In genomic region chr10:42962181-42962601, GRCm38 (mm10) we compare ENCODE assay signal across 8 mouse cellular contexts.
DNase-seq lines count a peak whose midpoint lies in the region; ATAC-seq and TF ChIP-seq lines count a peak whose summit lies in the region.

No protein-coding gene starts in this region.

- no peak for TF ChIP-seq CTCF in intestine, postnatal 0 days (IDR thresholded peaks at IDR 0.05; ENCODE audit: low read depth)
- no peak for TF ChIP-seq CTCF in CH12.LX (conservative IDR thresholded peaks at IDR 0.05 in 1 of 2, IDR thresholded peaks at IDR 0.05 in 1 of 2; ENCODE audit: low read depth in 2 of 2, low read length in 2 of 2)

- 0 out of 2 replicates have a peak, but pooled peaks cover 2% of the 10 kb centered on the region for H3K27me3 ChIP-seq in intestine, embryonic 15.5 days (replicated peaks)
- no peaks in the 10 kb centered on the region for H3K27me3 ChIP-seq in intestine, postnatal 0 days (replicated peaks; ENCODE audit: control insufficient read depth, insufficient read depth, low read length)
- no peaks in the 10 kb centered on the region for H3K27me3 ChIP-seq in CH12.LX (replicated peaks)

- no peak overlapping the region for H3K4me3 ChIP-seq in intestine, embryonic 15.5 days (replicated peaks)
- no peak overlapping the region for H3K4me3 ChIP-seq in intestine, postnatal 0 days (ENCODE audit: low read depth, low read length)
- no peak overlapping the region for H3K4me3 ChIP-seq in CH12.LX (replicated peaks in 1 of 3; ENCODE audit: low read depth in 2 of 3, low read length in 2 of 3, poor library complexity in 1 of 3)

- H3K9ac ChIP-seq in intestine, embryonic 15.5 days = no peak overlapping the region
- H3K9ac ChIP-seq in intestine, postnatal 0 days (ENCODE audit: low read depth, low read length) = no peak overlapping the region
- no peak overlapping the region for H3K9ac ChIP-seq in CH12.LX (ENCODE audit: insufficient read depth, low read depth)

- 0 out of 2 replicates have a peak, but pooled peaks have one; percentile 39 for ATAC-seq in intestine, embryonic 15.5 days
- ATAC-seq in intestine, postnatal 0 days = no peak
- peak; percentile 81 to 89 for ATAC-seq in hematopoietic stem cell, adult 5-6 weeks (replicated peaks in 1 of 2; ENCODE audit: insufficient read depth in 1 of 2, low FRiP score in 2 of 2, low TSS enrichment in 1 of 2, low read depth in 1 of 2, poor library complexity in 2 of 2, severe bottlenecking in 2 of 2)

- no peak for TF ChIP-seq RAD21 in CH12.LX (IDR thresholded peaks at IDR 0.05; ENCODE audit: low read depth, low read length)

- DNase-seq in CH12.LX (ENCODE audit: extremely low read depth) = peak; percentile 8
- DNase-seq in spleen, adult 18-20 months = peak; percentile 13 to 32
- no peak for DNase-seq in ovary, adult 18-20 months (ENCODE audit: low spot score)
- DNase-seq in left cerebral cortex, adult 9 months (ENCODE audit: low spot score in 2 of 2) = no peak
- no peak for DNase-seq in embryo, embryonic 10.5 days (ENCODE audit: low spot score)

- 71% methylated on average over 6 of the region's 6 CpGs for WGBS in intestine, embryonic 15.5 days
- WGBS in intestine, postnatal 0 days = 75% methylated on average over 6 of the region's 6 CpGs

- in situ Hi-C loops in CH12.LX (cut with MboI; ENCODE audit: low pct_ligation_motif_present, low pct_unique_long_range_greater_than_20kb, low sequenced_read_pairs) = no loop called here

- H3K79me2 ChIP-seq in CH12.LX (replicated peaks; ENCODE audit: control insufficient read depth, extremely low read depth, insufficient read depth, poor library complexity, severe bottlenecking) = no peaks in the 10 kb centered on the region

- H3K4me2 ChIP-seq in intestine, embryonic 15.5 days (replicated peaks) = no peak overlapping the region
- H3K4me2 ChIP-seq in intestine, postnatal 0 days (replicated peaks; ENCODE audit: low read depth) = no peak overlapping the region
- H3K4me2 ChIP-seq in CH12.LX (ENCODE audit: insufficient read depth, low read depth, poor library complexity, severe bottlenecking) = no peak overlapping the region

- peak overlapping the region; percentile 61; the same call in 1 of the 2 replicates for H3K27ac ChIP-seq in intestine, embryonic 15.5 days
- H3K27ac ChIP-seq in intestine, postnatal 0 days (ENCODE audit: low read depth, low read length) = no peak overlapping the region
- H3K27ac ChIP-seq in CH12.LX (ENCODE audit: insufficient read depth, low read depth) = no peak overlapping the region

- 0 out of 2 replicates have a peak, but pooled peaks cover 8% of the 10 kb centered on the region for H3K4me1 ChIP-seq in intestine, embryonic 15.5 days (replicated peaks)
- H3K4me1 ChIP-seq in intestine, postnatal 0 days (replicated peaks; ENCODE audit: control insufficient read depth, insufficient read depth, low read length) = no peaks in the 10 kb centered on the region
- peaks cover 7 to 14% of the 10 kb centered on the region in 2 experiments for H3K4me1 ChIP-seq in CH12.LX (ENCODE audit: control insufficient read depth in 1 of 2, insufficient read depth in 2 of 2)

- no peaks in the 10 kb centered on the region for H3K36me3 ChIP-seq in intestine, embryonic 15.5 days
- H3K36me3 ChIP-seq in intestine, postnatal 0 days (ENCODE audit: control insufficient read depth, insufficient read depth) = peaks cover 8% of the 10 kb centered on the region; the same call in 1 of the 2 replicates
- H3K36me3 ChIP-seq in CH12.LX (replicated peaks in 1 of 2; ENCODE audit: control insufficient read depth in 1 of 2, insufficient read depth in 1 of 2, low read length in 1 of 2) = no peaks in the 10 kb centered on the region

- dilution Hi-C loops in CH12.LX (cut with MboI; ENCODE audit: extremely low pct_ligation_motif_present, extremely low pct_unique_long_range_greater_than_20kb, low sequenced_read_pairs) = no loop called here

- no peak for TF ChIP-seq EP300 in CH12.LX (IDR thresholded peaks at IDR 0.05; ENCODE audit: low read length)

- no peaks in the 10 kb centered on the region for H3K9me3 ChIP-seq in intestine, embryonic 15.5 days
- H3K9me3 ChIP-seq in intestine, postnatal 0 days (ENCODE audit: control insufficient read depth) = no peaks in the 10 kb centered on the region
- no peaks in the 10 kb centered on the region for H3K9me3 ChIP-seq in CH12.LX (replicated peaks; ENCODE audit: low read length)

- no peak for TF ChIP-seq POLR2A in CH12.LX (IDR thresholded peaks at IDR 0.05; ENCODE audit: low read depth, low read length)

TF ChIP-seq in CH12.LX, 34 proteins besides CTCF, POLR2A, EP300 and RAD21:
- TF ChIP-seq HCFC1 (IDR thresholded peaks at IDR 0.05; ENCODE audit: low read depth, low read length) (no peak), CHD2 (IDR thresholded peaks at IDR 0.05; ENCODE audit: low read length) (no peak), NRF1 (IDR thresholded peaks at IDR 0.05; ENCODE audit: low read depth, low read length) (no peak), NELFE (IDR thresholded peaks at IDR 0.05; ENCODE audit: low read depth, low read length) (no peak), PAX5 (IDR thresholded peaks at IDR 0.05; ENCODE audit: low read length) (no peak), ZKSCAN1 (IDR thresholded peaks at IDR 0.05; ENCODE audit: borderline replicate concordance, low read depth, low read length) (no peak), RCOR1 (conservative IDR thresholded peaks at IDR 0.05; ENCODE audit: low read depth, low read length) (no peak), TBP (conservative IDR thresholded peaks at IDR 0.05; ENCODE audit: low read depth, low read length) (no peak), SIN3A (IDR thresholded peaks at IDR 0.05; ENCODE audit: low read length) (no peak), BHLHE40 (IDR thresholded peaks at IDR 0.05; ENCODE audit: low read depth, low read length) (no peak), SMC3 (IDR thresholded peaks at IDR 0.05; ENCODE audit: low read depth, low read length) (no peak), MAZ (IDR thresholded peaks at IDR 0.05; ENCODE audit: low read depth, low read length) (no peak), ELF1 (IDR thresholded peaks at IDR 0.05; ENCODE audit: low read depth, low read length) (no peak), POLR2AphosphoS2 (IDR thresholded peaks at IDR 0.05; ENCODE audit: low read depth, low read length) (no peak), JUN (IDR thresholded peaks at IDR 0.05; ENCODE audit: insufficient read depth, low read depth, low read length) (no peak)

Comparison
In these comparisons a context has a peak if more than half of its experiments do, and no peak if none do; other contexts are left out.
1. DNase-seq: peak in CH12.LX (single experiment) and spleen, adult 18-20 months (2 of 2); none in ovary, adult 18-20 months (single experiment), left cerebral cortex, adult 9 months (0 of 2) and embryo, embryonic 10.5 days (single experiment).